Mouse (Mus musculus) intestine, postnatal 0 days (tissue): ENCODE data around the gene Pde1b. TPM values are rescaled to one million over a fixed set of nuclear protein-coding genes. Genes with fewer than 3 reads are reported as not detected.

Source experiments
- ATAC-seq: fragments of 200-750 bp; cut with Nextera tagmentation; 2 replicates; pipeline ENCODE4 v1.8.0; 2017; ENCODE audit warnings: mild to moderate bottlenecking, moderate TSS enrichment, moderate library complexity
- H3K27ac ChIP-seq: fragments of 300-500 bp; sonication (generic); 2 replicates; pipeline ENCODE4 v1.5.1; 2014; ENCODE audit warnings: mild to moderate bottlenecking, low read depth, low read length, moderate library complexity
- H3K27me3 ChIP-seq: fragments of 300-500 bp; sonication (generic); replicated peaks from 2 replicates; pipeline ENCODE4 v1.6.1; 2014; ENCODE audit warnings: low read length, mixed read lengths; ENCODE audit not compliant: control insufficient read depth, insufficient read depth
- H3K36me3 ChIP-seq: fragments of 300-500 bp; sonication (generic); 2 replicates; pipeline ENCODE4 v1.6.1; 2014; ENCODE audit warnings: mild to moderate bottlenecking, moderate library complexity; ENCODE audit not compliant: control insufficient read depth, insufficient read depth
- H3K4me1 ChIP-seq: fragments of 300-500 bp; sonication (generic); replicated peaks from 2 replicates; pipeline ENCODE4 v1.6.1; 2014; ENCODE audit warnings: antibody characterized with exemption, low read length, mixed read lengths; ENCODE audit not compliant: control insufficient read depth, insufficient read depth
- H3K4me2 ChIP-seq: fragments of 300-500 bp; sonication (generic); replicated peaks from 2 replicates; pipeline ENCODE4 v1.6.1; 2014; ENCODE audit warnings: low read depth, mild to moderate bottlenecking, moderate library complexity
- H3K4me3 ChIP-seq: fragments of 300-500 bp; sonication (generic); 2 replicates; pipeline ENCODE4 v1.5.1; 2014; ENCODE audit warnings: low read depth, low read length
- H3K9ac ChIP-seq: fragments of 300-500 bp; sonication (generic); 2 replicates; pipeline ENCODE4 v1.6.1; 2014; ENCODE audit warnings: mild to moderate bottlenecking, low read depth, low read length
- H3K9me3 ChIP-seq: fragments of 300-500 bp; sonication (generic); 2 replicates; pipeline ENCODE4 v1.6.1; 2016; ENCODE audit warnings: mixed run types; ENCODE audit not compliant: control insufficient read depth
- CTCF ChIP-seq: sonication (generic); IDR thresholded peaks from 2 replicates; pipeline ENCODE4 v1.5.1; 2016; ENCODE audit warnings: low read depth, mild to moderate bottlenecking, control low read depth, antibody characterized with exemption, moderate library complexity
- WGBS: fragments of 180-500 bp; shearing (Covaris S2); extraction: QIAGEN DNeasy Blood & Tissue Kit; methylation state at CpG from one replicate; pipeline ENCODE4 v1.1.7; 2014; 5-methylcytosine and 5-hydroxymethylcytosine counted together
- polyA plus RNA-seq: library from polyadenylated mRNA; unstranded; fragments of >200 nt; fragmentation: Nextera tagmentation; extraction: Ambion mirVana; gene quantifications from 2 replicates; pipeline ENCODE4 v1.2.1, GENCODE M21; 2015

Gene Pde1b
- polyA plus RNA-seq, 1 experiment from 2014 or later, result 4.5 TPM

- no peak for TF ChIP-seq CTCF
Measured at GRCm38 (mm10) chr15:103485106-103485505, 17.7 kb upstream of the Pde1b start.

GRCm38 (mm10) chr15:103486658-103487057 is 16.2 kb upstream of the Pde1b start:
- Histone ChIP-seq H3K9me3 (no peaks in the 10 kb centered on the region), H3K27me3 (no peaks in the 10 kb centered on the region), H3K9ac (no peak overlapping the region), H3K4me1 (no peaks in the 10 kb centered on the region), H3K4me3 (no peak overlapping the region), H3K27ac (no peak overlapping the region), H3K36me3 (no peaks in the 10 kb centered on the region), H3K4me2 (no peak overlapping the region)
- no peak for TF ChIP-seq CTCF
- WGBS, result 65% methylated on average over 1 of the region's 1 CpGs
- ATAC-seq, result no peak

More at GRCm38 (mm10) chr15:103485106-103485505, 17.7 kb upstream of the Pde1b start:
- no peak for ATAC-seq
- Histone ChIP-seq H3K9me3 (no peaks in the 10 kb centered on the region), H3K27ac (no peak overlapping the region), H3K27me3 (no peaks in the 10 kb centered on the region), H3K9ac (no peak overlapping the region), H3K4me1 (no peaks in the 10 kb centered on the region), H3K4me3 (no peak overlapping the region), H3K36me3 (no peaks in the 10 kb centered on the region), H3K4me2 (no peak overlapping the region)
- 58% methylated on average over 3 of the region's 3 CpGs for WGBS

- no peak overlapping the region for H3K4me2 ChIP-seq
- no peak overlapping the region for H3K27ac ChIP-seq
- TF ChIP-seq CTCF, result no peak
- no peaks in the 10 kb centered on the region for H3K27me3 ChIP-seq
- ATAC-seq, result no peak
- WGBS, result 62% methylated on average over 4 of the region's 4 CpGs
- no peaks in the 10 kb centered on the region for H3K36me3 ChIP-seq
- no peaks in the 10 kb centered on the region for H3K9me3 ChIP-seq
- no peak overlapping the region for H3K4me3 ChIP-seq
- no peak overlapping the region for H3K9ac ChIP-seq
- no peaks in the 10 kb centered on the region for H3K4me1 ChIP-seq
Measured at GRCm38 (mm10) chr15:103488336-103488735, 14.5 kb upstream of the Pde1b start.

- 79% methylated on average over 10 of the region's 10 CpGs for WGBS
- no peaks in the 10 kb centered on the region for H3K9me3 ChIP-seq
Measured at GRCm38 (mm10) chr15:103496204-103497140, 6.4 kb upstream of the Pde1b start.

GRCm38 (mm10) chr15:103498157-103498556 is 4.7 kb upstream of the Pde1b start:
- Histone ChIP-seq H3K9me3 (no peaks in the 10 kb centered on the region), H3K4me1 (no peaks in the 10 kb centered on the region), H3K36me3 (no peaks in the 10 kb centered on the region), H3K4me2 (no peak overlapping the region), H3K27me3 (peaks cover 11% of the 10 kb centered on the region; the same call in 1 of the 2 replicates), H3K4me3 (no peak overlapping the region), H3K27ac (no peak overlapping the region), H3K9ac (no peak overlapping the region)
- ATAC-seq, result no peak
- TF ChIP-seq CTCF, result no peak
- 32% methylated on average over 3 of the region's 3 CpGs for WGBS

More at GRCm38 (mm10) chr15:103496204-103497140, 6.4 kb upstream of the Pde1b start:
- no peak overlapping the region for H3K27ac ChIP-seq
- H3K4me2 ChIP-seq, result no peak overlapping the region
- H3K27me3 ChIP-seq, result 0 out of 2 replicates have a peak, but pooled peaks cover 6% of the 10 kb centered on the region
- H3K4me1 ChIP-seq, result no peaks in the 10 kb centered on the region
- no peaks in the 10 kb centered on the region for H3K36me3 ChIP-seq
- ATAC-seq, result no peak
- no peak for TF ChIP-seq CTCF
- H3K4me3 ChIP-seq, result no peak overlapping the region
- H3K9ac ChIP-seq, result no peak overlapping the region

GRCm38 (mm10) chr15:103500723-103501122 is 2.1 kb upstream of the Pde1b start:
- Histone ChIP-seq H3K27ac (no peak overlapping the region), H3K36me3 (no peaks in the 10 kb centered on the region), H3K27me3 (peaks cover 29% of the 10 kb centered on the region), H3K9ac (no peak overlapping the region), H3K4me1 (no peaks in the 10 kb centered on the region), H3K4me2 (no peak overlapping the region), H3K9me3 (no peaks in the 10 kb centered on the region), H3K4me3 (no peak overlapping the region)
- ATAC-seq, result no peak
- TF ChIP-seq CTCF, result no peak
- 89% methylated on average over 1 of the region's 1 CpGs for WGBS
